Mouse (Mus musculus) frontal cortex, adult 2 months (tissue): Measurements from ENCODE around the gene E2f4. TPM values are rescaled to one million over a fixed set of nuclear protein-coding genes. Genes with fewer than 3 reads are reported as not detected.

ENCODE experiments used
- DNase-seq, 2 experiments: peaks; one replicate each; pipeline ENCODE4 v3.0.0; 2022; ENCODE audit warnings: low spot score in 1 of 2; ENCODE audit errors: extremely low spot score in 1 of 2
- polyA plus RNA-seq: library from polyadenylated mRNA; depleted of rRNA; stranded (reverse); fragments of >200 nt; gene quantifications from 2 replicates; pipeline ENCODE4 v1.2.3, GENCODE M21; 2012

The E2f4 gene
- polyA plus RNA-seq, 1 experiment, result 59.9 TPM

DNA sequence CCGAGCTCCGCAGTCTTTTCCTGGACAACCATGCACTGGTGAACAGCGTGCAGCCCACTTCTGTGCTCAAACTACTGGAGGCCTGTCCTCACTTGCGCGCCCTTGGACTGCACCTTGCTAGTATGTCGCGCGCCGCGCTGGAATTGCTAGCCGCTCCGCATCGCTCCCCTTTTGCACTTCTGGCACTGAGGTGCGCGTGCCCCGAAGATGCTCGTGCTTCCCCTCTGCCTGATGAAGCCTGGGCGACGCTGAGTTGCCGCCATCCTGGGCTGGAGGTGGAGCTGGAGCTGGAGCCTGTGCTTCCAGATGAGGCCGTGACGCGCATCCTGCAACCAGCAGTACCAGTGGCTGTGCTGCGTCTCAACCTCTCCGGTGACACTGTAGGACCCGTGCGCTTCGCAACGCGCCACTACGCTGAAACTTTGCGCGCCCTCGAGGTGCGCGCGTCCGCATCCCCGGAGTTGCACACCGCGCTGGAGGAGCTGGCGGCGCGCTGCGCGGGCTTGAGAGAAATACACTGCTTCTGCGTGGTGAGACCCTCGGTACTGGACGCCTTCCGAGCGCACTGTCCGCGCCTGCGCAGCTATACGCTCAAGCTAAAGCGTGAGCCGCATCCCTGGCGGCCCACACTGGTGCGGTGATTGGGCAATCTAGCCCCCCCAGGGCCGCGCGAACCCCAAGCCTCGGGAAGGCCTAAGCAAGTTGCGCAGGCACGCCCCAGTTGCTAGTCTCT is 29.0 kb upstream of the E2f4 start:
- peak; percentile 79 to 86 for DNase-seq

DNA sequence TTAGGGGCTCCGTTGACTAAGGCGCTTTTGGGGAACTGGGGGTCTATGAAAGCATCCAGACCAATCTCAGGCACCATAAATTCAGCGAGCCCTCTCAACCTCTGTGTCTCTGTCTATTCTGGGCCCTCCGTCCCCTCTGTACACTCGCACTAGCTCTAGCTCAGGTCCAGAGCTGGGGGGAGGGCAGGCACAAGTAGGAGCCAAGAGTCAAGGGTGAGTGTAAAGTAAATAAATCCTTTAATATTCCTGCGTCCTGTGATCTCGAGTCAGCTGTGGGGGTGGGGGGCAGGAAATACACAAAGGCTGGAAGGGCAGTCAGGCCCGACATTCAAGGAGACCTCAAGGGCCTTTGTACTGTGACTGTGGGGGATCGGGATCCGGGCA is 28.4 kb upstream of the E2f4 start:
- DNase-seq, result no peak

DNA sequence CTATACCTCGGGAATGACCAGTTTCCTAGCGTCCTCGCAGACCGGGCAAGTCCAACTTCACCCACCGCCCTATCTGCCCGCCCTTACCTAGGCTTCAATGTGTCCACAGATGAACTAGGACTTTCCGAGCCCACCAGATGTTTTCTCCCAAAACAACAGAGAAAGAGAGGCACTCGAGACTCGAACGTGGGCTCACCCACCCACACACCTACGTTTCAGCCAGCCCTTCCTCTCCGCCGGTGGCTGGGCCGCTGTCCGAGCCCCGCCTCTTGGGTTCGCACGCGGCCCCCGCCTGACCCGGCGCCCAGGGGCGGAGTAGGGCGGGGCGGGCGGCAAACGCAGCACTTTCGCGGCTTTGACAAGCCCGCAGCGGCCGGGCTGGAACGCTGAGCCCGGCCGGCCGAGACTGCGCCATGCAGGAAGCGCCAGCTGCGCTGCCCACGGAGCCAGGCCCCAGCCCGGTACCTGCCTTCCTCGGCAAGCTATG is 28.0 kb upstream of the E2f4 start, which contains the start of gene Hsf4:
TSS of gene Hsf4 (plus strand) at position 341 of the 487 bp plus-strand sequence.
- DNase-seq, result no peak

DNA sequence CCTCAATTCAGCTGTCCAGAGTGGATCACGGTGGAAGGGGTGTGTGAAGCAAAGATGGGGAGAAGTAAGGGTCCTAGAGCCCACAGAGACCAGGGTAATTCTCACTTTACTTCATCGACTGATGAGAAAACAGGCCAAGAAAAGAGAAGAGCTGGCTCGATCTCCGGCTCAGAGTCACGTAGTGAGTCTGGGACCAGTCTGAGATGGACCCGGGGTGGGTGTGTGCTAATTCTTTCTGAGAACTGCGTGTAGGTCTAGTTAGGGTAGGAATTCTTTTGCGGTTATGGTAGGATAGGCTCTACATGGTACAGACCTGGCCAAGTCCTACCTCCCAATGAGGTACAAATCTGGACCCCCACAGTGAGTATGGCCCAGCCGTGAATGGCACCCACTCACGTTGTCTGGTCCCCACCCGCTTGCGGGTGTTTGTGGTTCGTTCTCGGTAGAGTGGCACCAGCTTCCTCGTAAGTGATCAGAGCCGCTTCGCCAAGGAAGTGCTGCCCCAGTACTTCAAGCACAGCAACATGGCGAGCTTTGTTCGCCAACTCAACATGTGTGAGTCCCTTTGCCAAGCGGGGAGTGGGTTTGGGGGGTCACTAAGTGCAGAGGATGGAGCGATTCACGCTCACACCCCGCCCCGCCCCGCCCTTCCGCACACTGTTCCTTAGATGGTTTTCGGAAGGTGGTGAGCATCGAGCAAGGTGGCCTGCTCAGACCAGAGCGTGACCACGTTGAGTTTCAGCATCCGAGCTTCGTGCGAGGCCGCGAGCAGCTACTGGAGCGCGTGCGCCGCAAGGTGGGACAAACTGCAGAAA is 27.2 kb upstream of the E2f4 start:
- DNase-seq, result no peak

DNA sequence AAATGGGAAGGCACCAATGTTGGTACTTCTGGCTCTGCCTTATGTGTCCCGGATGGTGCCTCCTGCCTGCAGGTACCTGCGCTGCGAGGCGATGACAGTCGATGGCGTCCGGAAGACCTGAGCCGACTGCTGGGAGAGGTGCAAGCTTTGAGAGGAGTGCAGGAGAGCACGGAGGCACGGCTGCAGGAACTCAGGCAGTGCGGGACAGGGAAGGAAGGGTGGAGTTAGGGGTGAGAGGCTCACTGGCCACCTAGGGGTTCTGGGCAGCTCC is 26.6 kb upstream of the E2f4 start:
- DNase-seq, result no peak

DNA sequence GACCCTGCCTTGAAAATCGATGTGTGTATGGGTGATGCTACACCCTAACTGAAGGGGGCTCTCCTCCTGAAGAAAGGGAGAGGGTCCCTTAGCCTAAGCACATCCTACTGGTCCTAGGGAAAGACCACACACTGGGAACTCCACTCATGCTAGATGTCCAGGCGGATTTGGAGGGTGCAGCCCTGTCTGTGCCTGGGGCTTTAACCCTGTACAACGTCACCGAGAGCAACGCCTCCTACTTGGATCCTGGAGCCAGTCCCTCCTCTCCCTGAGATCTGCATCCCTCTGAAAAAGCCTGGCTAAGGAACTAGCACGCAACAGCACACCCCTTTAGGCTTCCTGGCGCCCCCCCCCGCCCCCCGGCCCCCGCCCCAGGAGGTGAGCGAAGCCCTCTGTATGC is 22.1 kb upstream of the E2f4 start:
- DNase-seq, result no peak

DNA sequence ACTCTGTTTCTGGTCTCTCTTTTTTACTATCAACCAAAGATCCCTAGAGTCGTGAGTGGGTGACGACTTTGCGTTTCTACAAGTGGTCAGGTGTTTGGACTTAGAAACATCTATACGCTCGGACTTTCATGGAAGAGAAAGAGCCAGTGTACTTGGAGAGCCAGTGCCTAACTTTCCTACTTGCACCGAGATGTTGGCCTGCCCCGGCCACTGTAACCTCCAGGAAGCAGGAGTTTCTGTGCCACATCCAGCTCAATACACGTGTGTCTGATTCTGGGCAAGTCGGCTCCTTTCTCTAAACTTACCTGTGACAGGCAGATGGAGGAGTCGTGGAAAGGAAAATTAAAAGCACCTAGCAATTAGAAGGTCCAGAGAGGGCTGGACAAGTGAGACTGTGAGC is 21.6 kb upstream of the E2f4 start, which contains the start of gene Nol3:
TSS of gene Nol3 (plus strand) at position 301 of the 400 bp plus-strand sequence.
- no peak for DNase-seq

DNA sequence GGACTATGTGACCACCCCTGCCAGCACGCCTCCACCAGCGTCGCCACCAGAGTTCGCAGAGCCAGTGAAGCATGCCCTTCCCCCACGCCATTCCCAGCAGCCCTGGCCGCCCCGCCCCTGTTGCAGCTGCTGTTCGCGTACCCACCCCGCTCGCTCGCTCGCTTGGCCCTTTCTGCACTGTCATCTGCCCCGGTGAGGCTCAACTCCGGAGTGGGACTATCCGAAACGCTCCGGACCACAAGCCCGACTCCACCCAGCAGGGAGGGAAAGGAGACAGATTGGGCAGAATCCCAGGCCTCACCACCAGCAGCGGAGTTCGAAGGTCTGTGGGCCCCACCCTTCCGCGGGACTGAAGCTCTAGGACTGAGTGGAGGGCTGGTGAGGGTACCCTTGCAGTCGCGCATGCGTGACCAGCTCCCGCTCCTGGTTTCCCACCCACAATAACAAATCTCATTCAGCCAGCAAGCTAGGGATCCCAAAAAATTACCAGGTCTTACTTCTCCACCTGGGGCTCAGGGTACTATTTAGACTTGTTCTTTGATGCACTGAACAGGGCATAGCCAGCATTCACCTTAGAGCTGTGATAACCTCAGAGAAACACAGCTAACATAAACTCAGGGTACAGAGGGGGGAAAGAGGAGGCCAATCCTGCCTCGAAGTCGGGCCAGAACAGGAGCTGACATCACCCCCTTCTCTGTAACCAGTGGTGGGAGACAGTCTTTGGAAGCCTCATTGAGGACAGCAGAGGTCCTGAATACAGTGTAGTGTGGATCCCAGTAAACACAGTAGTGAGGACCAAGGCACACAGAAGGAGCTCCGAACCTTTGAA is 21.0 kb upstream of the E2f4 start:
- DNase-seq, result no peak

DNA sequence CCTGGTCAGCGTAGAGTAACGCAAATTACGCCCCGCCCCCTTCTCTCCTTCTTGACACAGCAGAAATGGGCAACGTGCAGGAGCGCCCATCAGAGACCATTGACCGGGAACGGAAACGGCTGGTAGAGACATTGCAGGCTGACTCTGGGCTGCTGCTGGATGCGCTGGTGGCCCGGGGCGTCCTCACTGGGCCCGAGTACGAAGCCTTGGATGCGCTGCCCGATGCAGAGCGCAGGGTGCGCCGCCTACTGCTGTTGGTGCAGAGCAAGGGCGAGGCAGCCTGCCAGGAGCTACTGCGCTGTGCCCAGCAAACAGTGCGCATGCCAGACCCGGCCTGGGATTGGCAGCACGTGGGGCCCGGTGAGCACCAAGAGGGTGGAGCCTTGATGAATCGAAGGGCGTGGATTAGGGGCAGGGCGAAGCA is 18.5 kb upstream of the E2f4 start:
- DNase-seq, result peak; percentile 76 to 92

DNA sequence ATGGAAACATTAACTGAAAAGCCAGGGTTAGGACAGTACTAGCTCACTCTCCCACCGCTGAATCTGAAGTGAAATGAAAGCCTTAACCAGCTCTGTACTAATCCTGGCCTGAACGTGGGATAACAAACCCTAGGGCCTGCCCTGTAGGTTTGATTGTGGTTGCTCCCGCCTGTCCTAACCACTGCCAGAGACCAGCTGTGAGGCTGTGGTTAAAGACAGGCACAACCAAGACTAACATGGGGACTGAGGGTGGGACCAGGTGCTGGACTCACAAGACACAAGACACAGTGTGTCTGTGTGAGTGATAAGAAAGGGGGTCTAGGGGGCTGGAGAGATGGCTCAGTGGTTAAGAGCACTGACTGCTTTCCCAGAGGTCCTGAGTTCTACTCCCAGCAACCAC is 16.9 kb upstream of the E2f4 start:
- no peak for DNase-seq

DNA sequence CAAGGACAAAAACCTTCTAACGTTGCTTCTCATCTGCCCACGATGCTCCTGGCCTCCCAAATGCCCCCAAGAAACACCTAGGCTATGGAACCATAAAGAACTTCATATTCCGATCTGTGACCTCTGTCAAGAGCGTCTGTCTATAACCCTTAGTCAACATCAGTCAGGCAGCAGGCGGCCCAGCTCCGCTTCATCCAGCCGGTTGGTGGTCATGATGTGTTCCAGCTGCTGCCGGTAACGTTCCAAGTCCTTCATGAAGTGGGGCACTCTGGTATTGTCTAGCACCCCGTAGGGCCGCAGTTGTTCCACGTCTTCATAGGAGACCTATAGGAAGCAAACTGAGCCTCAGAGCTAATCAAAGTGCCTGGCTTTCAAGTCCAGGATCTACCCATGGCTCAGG is 15.6 kb upstream of the E2f4 start:
- no peak for DNase-seq

DNA sequence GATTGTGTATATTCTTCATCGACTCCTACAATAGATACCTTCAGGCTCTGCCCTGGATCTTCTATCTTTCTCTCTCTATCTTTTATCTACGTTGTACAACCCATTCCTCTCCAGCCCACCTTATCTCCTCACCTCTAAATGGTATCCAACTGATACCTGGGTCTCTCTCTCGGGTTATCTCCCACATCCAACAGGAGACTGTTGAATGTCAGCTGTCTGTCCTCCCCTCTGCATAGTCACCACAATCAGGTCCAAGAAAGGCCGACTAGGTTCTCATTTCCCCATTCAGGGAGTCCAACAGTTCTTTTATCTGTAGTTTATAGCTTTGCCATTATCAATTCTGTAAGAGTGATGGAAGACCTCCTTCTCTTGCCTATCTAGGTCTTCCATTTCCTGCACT is 15.2 kb upstream of the E2f4 start:
- DNase-seq, result no peak

DNA sequence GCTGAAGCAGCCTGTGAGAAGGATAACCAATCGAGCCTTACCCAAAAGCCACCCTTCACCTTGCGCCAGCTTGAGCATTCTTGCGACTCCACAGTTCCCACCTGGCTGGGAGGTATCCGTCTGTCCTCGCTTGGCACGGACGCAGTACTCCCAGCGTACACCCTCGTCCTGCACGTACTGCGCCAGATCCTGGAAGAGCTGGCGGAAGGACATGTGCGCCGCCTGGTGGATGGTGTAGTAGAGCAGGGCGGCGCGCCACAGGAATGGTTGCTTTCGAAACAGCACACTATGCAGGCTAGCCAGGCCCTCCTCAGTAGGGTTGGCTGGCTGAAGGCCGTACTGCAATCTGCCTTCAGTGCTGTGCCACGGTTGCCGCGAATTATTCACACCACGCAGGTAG is 14.4 kb upstream of the E2f4 start:
- no peak for DNase-seq

DNA sequence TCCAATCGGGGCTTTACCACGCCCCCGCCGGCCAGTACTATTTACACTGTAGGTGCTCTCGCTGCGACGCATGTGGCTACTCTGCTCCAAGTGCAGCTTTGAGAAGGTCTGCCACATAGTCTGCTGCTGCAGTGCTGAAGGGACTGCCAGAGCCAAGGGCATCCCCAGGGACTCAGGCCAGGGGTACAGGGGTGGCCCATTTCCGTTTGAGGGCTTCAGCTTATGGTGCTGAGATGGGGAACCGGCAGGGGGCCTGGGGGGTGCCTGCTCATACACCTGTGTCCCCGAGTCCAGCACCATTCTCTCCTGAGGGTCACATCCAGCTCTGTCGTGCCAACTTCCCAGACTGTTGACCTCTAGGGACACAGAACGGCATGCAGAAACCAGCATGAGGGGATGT is 11.9 kb upstream of the E2f4 start:
- DNase-seq, result no peak

DNA sequence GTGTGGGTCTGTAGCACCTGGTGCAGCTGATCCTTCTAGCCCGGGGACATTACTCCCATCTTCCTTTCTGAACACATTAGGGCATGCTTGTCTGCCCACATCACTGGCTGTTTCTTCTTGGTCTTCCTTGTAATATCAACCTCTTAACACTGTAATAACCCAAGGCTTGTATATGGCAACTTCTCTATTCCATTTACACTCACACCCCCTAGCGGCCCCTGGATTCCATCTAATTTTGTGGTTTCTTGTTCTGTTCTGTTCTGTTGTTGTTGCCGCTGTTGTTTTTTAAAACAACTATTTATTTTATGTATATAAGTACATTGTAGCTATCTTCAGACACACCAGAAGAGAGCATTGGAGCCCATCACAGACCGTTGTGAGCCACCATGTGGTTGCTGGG is 10.6 kb upstream of the E2f4 start:
- DNase-seq, result no peak

DNA sequence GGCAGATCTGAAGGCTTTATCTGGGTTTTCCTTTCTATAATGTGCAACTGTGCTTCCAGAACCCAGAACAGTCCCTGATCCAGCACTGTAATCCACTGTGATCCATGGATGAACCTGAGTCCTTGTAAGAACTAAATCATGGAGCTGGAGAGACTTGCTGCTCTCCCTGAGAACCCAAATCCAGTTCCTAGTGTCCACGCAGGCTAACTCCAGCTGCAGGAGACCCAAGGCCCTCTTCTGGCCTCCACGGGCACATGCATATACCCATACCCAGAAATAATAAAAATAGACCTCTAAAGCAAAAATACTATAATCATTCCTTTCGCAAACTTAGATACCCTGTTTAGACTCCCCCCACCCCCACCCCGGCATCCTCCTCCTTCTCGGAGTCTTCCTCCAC is 9.2 kb upstream of the E2f4 start:
- DNase-seq, result no peak

DNA sequence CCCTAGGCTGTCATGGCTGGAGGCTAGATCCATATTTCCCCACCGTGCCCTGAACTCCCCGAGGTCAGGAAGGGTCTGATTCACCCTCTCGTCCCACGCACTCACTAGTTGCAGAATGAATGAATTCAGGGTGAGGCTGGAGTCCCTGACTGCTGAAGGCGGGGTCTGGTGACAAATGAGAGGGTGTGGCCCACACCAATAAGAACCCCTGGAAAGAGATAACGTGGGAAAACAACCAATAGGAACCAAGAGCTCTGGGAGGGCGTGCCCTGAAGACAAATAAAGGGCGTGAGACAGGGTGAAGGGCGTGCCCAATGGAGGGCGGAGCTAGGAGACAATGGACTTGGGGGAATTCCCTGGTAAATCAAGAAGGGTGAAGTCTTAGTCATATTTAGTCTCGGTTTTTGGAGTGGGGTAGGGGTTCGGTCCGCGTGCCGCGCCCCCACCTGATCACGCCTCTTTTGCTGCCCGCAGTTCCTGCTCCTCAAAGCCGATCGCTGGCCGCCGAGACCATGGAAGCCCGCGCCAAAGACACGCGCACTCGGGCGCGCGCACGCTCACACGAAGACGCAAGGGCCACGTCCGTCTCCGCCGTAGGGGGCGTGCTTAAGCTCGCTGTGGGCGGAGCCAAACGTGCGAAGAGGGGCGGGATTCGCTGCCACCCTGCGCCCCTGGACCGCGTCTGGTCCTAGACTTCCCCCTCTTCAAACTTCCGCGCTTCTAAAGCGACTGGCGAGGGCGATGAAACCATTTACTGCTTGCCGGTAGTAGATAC is 8.3 kb upstream of the E2f4 start:
- DNase-seq, result peak; percentile 90 to 95

DNA sequence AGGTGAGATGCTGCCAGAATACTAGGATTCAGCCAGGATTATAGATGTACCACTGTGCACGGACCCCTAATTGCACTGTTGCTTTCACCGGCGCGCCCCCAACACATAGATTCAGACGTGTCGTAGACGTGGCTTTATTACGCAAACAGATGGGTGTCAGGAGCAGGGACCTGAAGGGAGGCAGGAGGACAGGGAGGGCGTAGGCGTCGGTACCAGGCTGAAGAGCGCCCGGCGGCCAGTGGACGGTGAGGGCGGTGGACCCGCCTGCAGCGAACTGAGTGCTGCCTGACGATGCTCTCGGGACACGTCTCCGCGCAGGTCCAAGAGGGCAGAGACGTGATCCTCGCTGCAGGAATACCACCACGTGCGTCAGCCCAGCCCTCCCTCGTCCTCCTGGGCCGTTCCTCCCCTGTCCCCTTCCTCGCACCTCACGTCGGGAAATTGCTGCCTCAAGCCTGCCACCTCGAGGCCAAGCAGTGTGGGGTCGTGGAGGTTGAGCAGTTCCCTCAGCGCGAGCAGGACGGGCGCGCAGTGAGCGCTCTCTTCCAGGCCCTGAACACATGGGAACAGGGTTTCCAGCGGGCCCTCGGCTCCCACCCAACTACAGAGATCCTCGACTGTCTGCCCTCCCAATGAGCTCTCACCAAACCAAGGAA is 7.5 kb upstream of the E2f4 start, which contains the start of gene 4931428F04Rik:
TSS of gene 4931428F04Rik (minus strand) at position 60 of the 656 bp plus-strand sequence.
- DNase-seq, result no peak

DNA sequence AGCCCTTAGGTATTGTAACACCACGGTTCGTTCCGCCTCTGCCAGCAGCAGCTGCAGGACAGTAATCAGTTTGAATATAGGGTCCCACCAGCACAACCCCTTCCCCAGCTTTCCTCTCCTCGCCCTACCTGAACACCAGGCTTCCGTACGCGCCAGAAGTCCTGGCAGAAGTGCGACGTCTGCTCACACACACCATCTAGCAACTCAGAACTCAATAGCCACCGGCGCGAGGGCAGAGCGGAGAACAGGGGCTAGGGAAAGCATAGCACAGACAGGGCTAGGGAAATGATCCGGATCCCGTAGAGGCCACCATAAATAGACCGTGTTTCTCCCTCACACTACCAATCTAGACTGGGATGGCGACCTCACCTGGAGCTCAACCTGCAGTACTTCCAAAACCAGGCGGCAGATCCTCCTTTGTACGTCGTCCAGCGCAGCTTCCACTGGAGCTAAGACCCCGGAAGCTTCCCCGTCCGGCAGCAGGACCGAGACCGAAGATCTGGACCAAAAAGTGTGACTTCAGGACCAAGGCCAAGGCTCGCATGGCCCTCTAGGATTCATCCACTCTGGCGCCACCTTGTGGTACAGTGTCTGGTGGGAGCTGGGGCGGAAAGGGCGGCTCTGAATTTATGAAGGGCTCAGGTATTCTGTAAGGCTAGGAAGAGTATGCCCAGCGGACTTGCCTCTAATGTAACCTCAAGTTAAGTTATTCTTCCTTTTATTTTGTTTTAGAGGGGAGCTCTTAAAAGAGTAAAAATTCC is 6.7 kb upstream of the E2f4 start:
- DNase-seq, result peak in 1 of 2 experiments; percentile 86
